Mouse (Mus musculus) adrenal gland, adult 18-20 months (tissue): ENCODE measurements around the gene Gm11634. TPM values are rescaled to one million over a fixed set of nuclear protein-coding genes. Genes with fewer than 3 reads are reported as not detected.
A peak's percentile ranks its signal among the peaks of the same experiment; 100 is the strongest.
"Not testable (repeated sequence)": the region's sequence is repeated elsewhere in the genome, so short reads cannot be mapped to it uniquely, and the experiment has no call there.

ENCODE experiments used
- DNase-seq, 2 experiments: peaks; one replicate each; pipeline ENCODE4 v3.0.0; 2021 to 2022; ENCODE audit warnings: low spot score in 2 of 2
- total RNA-seq, 2 experiments: library from RNA; stranded (reverse); gene quantifications; 1 replicate in 1 of 2; 2 replicates in 1 of 2; pipeline ENCODE4 v1.2.3; 2021

Gene Gm11634
- total RNA-seq, 2 experiments from 2014 or later, result not detected

GRCm38 (mm10) chr11:101616948-101617767 lies 18.1 kb upstream of the Gm11634 start:
- no peak for DNase-seq

GRCm38 (mm10) chr11:101616104-101616503 lies 17.0 kb upstream of the Gm11634 start:
- no peak for DNase-seq

GRCm38 (mm10) chr11:101615380-101615779 lies 16.3 kb upstream of the Gm11634 start:
- DNase-seq, result no peak

- no peak for DNase-seq
These were observed 15.1 kb upstream of the Gm11634 start for GRCm38 (mm10) chr11:101614116-101614515.

GRCm38 (mm10) chr11:101613596-101613995 lies 14.5 kb upstream of the Gm11634 start:
- no peak for DNase-seq

GRCm38 (mm10) chr11:101610445-101610844 lies 11.4 kb upstream of the Gm11634 start:
- DNase-seq, result no peak

- not testable (repeated sequence) for DNase-seq
These were observed 8.1 kb upstream of the Gm11634 start for GRCm38 (mm10) chr11:101607134-101607533.

GRCm38 (mm10) chr11:101604531-101605453 lies 5.7 kb upstream of the Gm11634 start:
- DNase-seq, result peak; percentile 70 to 75

- no peak for DNase-seq
These were observed 5.1 kb upstream of the Gm11634 start for GRCm38 (mm10) chr11:101604116-101604515.

GRCm38 (mm10) chr11:101602491-101602890 lies 3.4 kb upstream of the Gm11634 start:
- peak; percentile 61 to 63 for DNase-seq

GRCm38 (mm10) chr11:101589989-101590624 lies 8.9 kb downstream of the Gm11634 start:
- no peak for DNase-seq

- peak; percentile 40 to 58 for DNase-seq
These were observed 9.6 kb downstream of the Gm11634 start for GRCm38 (mm10) chr11:101589444-101589843.

- DNase-seq, result no peak
These were observed 10.2 kb downstream of the Gm11634 start for GRCm38 (mm10) chr11:101588868-101589267.

- DNase-seq, result no peak
These were observed 11.4 kb downstream of the Gm11634 start for GRCm38 (mm10) chr11:101587676-101588075.

- DNase-seq, result no peak
These were observed 13.3 kb downstream of the Gm11634 start for GRCm38 (mm10) chr11:101585805-101586204.

- not testable (repeated sequence) for DNase-seq
These were observed 14.0 kb downstream of the Gm11634 start for GRCm38 (mm10) chr11:101585031-101585430.

- no peak for DNase-seq
These were observed 15.9 kb downstream of the Gm11634 start for GRCm38 (mm10) chr11:101583205-101583604.

GRCm38 (mm10) chr11:101582054-101583035 lies 16.7 kb downstream of the Gm11634 start, which contains the start of gene Tmem106a:
TSS of gene Tmem106a (plus strand) at chr11:101582242.
- peak; percentile 65 to 68 for DNase-seq

GRCm38 (mm10) chr11:101581081-101581764 lies 17.8 kb downstream of the Gm11634 start:
- DNase-seq, result no peak
